Mouse (Mus musculus): Measurements from ENCODE around the gene Abtb1. TPM values are rescaled to one million over a fixed set of nuclear protein-coding genes. Genes with fewer than 3 reads are reported as not detected.

The Abtb1 gene
- total RNA-seq, 2 experiments from 2014 or later, result 31.2 to 31.3 TPM

Other genes with a start within 250 kb of the Abtb1 start
- under 1 TPM; 0.20 to 0.56 TPM for gene Kbtbd12, start 204.0 kb downstream of the Abtb1 start, total RNA-seq (2021)
- gene Mgll, start 117.6 kb downstream of the Abtb1 start, total RNA-seq (2021), result 100 to 1,000 TPM; 105 to 106 TPM
- gene Podxl2, start 33.1 kb upstream of the Abtb1 start, total RNA-seq (2021), result 100 to 1,000 TPM; 291 to 304 TPM
- gene Mcm2, start 56.8 kb upstream of the Abtb1 start, total RNA-seq (2021), result 1 to 10 TPM; 6.1 to 6.5 TPM
- 10 to 100 TPM; 34.2 to 34.9 TPM for gene Tpra1, start 60.3 kb upstream of the Abtb1 start, total RNA-seq (2021)

Data from left cerebral cortex, postnatal 10 days (tissue).